Mouse (Mus musculus): ENCODE data around the gene Snd1. TPM values are rescaled to one million over a fixed set of nuclear protein-coding genes. Genes with fewer than 3 reads are reported as not detected.

The Snd1 gene
- total RNA-seq, 2 experiments from 2014 or later = 76.7 to 77.9 TPM

- no peak for DNase-seq (ENCODE audit: extremely low spot score in 1 of 2, low spot score in 2 of 2)
- Histone ChIP-seq H3K27ac (peak overlapping the region; percentile 84), H3K4me3 (no peak overlapping the region)
- TF ChIP-seq CTCF (IDR thresholded peaks at IDR 0.05) = no peak
- intact Hi-C loops (cut with DNase I) = loop anchor here (5.0 kb wide), 1 partner anchor 197 kb away; no protein-coding TSS in a partner anchor
Observed at GRCm38 (mm10) chr6:28754127-28754898, 279.4 kb downstream of the Snd1 start.

DNA sequence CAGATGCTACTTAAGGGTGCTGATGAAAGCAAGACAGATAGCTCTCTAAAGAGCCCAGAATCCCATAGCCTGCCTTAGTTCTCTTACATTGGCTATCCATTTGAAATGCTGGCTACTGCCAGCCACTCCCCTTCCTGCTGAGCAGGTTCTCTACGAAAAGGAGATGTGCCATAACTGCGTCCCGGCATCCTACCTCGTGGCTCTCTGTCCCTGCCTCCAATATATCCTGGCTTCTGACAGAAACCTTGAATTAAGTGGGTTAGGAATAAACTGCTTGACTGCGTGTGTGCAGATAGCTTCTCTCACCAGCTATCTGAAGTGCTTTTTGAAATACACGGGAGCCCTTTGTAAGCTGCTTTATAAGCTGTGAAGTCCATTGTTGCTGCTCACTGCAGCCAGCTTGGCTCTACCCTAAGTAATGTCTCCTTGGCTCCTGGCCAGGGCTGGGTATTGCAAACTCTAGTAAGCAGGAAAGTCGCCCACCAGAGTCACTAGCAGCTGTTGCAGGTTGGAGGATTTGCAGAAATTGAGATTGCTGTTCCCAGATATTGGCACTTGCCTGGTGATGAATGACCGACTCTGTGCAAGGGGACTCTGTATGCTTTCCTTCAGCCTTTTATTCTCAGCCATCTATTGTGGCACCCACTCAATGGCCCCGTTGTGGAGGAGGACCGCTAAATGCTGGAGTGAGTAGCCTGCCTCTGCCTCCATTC lies 281.5 kb downstream of the Snd1 start:
- H3K27ac ChIP-seq = peak overlapping the region; percentile 76
- TF ChIP-seq CTCF (IDR thresholded peaks at IDR 0.05) = no peak
- intact Hi-C loops (cut with DNase I) = no loop called here

GRCm38 (mm10) chr6:28758293-28758692 lies 283.4 kb downstream of the Snd1 start:
- H3K27ac ChIP-seq = no peak overlapping the region
- intact Hi-C loops (cut with DNase I) = no loop called here
- H3K4me3 ChIP-seq = no peak overlapping the region
- TF ChIP-seq CTCF (IDR thresholded peaks at IDR 0.05) = no peak
- DNase-seq (ENCODE audit: extremely low spot score in 1 of 2, low spot score in 2 of 2) = no peak

More for the DNA sequence above, 281.5 kb downstream of the Snd1 start:
- no peak overlapping the region for H3K4me3 ChIP-seq
- DNase-seq (ENCODE audit: extremely low spot score in 1 of 2, low spot score in 2 of 2) = peak; percentile 49 to 56

GRCm38 (mm10) chr6:28761728-28762127 lies 286.8 kb downstream of the Snd1 start:
- no peak overlapping the region for H3K27ac ChIP-seq
- no peak for TF ChIP-seq CTCF (IDR thresholded peaks at IDR 0.05)
- intact Hi-C loops (cut with DNase I) = no loop called here
- DNase-seq (ENCODE audit: extremely low spot score in 1 of 2, low spot score in 2 of 2) = no peak
- no peak overlapping the region for H3K4me3 ChIP-seq

- no peak for DNase-seq (ENCODE audit: extremely low spot score in 1 of 2, low spot score in 2 of 2)
Observed at GRCm38 (mm10) chr6:28762132-28762775, 287.3 kb downstream of the Snd1 start.

DNA sequence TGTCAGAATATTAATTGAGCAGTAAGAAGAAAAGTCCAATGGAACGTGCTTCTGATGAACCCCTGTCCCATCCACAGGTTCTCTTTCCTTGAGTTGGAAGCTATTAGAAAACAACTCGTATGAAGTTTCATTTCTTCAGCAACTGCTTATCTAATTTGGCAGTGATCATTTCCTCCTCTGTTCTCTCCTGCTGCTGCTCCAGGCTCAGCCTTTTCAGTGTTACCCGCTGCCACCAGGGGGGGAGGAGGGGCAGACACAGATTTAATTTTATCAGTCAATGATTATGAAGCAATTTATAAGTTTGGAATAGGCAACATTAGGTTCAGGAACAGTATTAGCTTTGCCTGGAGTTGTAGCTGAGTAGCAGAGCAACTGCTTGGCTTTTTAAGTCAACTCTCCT lies 291.7 kb downstream of the Snd1 start:
- intact Hi-C loops (cut with DNase I) = no loop called here
- no peak; the same call in 1 of the 2 replicates for TF ChIP-seq CTCF (IDR thresholded peaks at IDR 0.05)

More at GRCm38 (mm10) chr6:28762132-28762775, 287.3 kb downstream of the Snd1 start:
- intact Hi-C loops (cut with DNase I) = no loop called here
- H3K27ac ChIP-seq = peak overlapping the region; percentile 36; the same call in 1 of the 2 replicates
- no peak overlapping the region for H3K4me3 ChIP-seq
- no peak for TF ChIP-seq CTCF (IDR thresholded peaks at IDR 0.05)

GRCm38 (mm10) chr6:28767891-28768481 lies 293.0 kb downstream of the Snd1 start:
- intact Hi-C loops (cut with DNase I) = no loop called here
- DNase-seq (ENCODE audit: extremely low spot score in 1 of 2, low spot score in 2 of 2) = no peak
- Histone ChIP-seq H3K27ac (peak overlapping the region; percentile 65), H3K4me3 (no peak overlapping the region)
- TF ChIP-seq CTCF (IDR thresholded peaks at IDR 0.05) = no peak

More for the DNA sequence above, 291.7 kb downstream of the Snd1 start:
- no peak for DNase-seq (ENCODE audit: extremely low spot score in 1 of 2, low spot score in 2 of 2)
- Histone ChIP-seq H3K4me3 (no peak overlapping the region), H3K27ac (no peak overlapping the region)

GRCm38 (mm10) chr6:28771331-28771730 lies 296.4 kb downstream of the Snd1 start:
- no peak for DNase-seq (ENCODE audit: extremely low spot score in 1 of 2, low spot score in 2 of 2)
- H3K4me3 ChIP-seq = no peak overlapping the region
- intact Hi-C loops (cut with DNase I) = no loop called here
- H3K27ac ChIP-seq = no peak overlapping the region
- no peak for TF ChIP-seq CTCF (IDR thresholded peaks at IDR 0.05)

GRCm38 (mm10) chr6:28781696-28782095 lies 306.8 kb downstream of the Snd1 start:
- no peak overlapping the region for H3K4me3 ChIP-seq
- H3K27ac ChIP-seq = peak overlapping the region; percentile 83
- no peak for TF ChIP-seq CTCF (IDR thresholded peaks at IDR 0.05)
- intact Hi-C loops (cut with DNase I) = loop anchor here (5.0 kb wide), 1 partner anchor 74 kb away; no protein-coding TSS in a partner anchor
- DNase-seq (ENCODE audit: extremely low spot score in 1 of 2, low spot score in 2 of 2) = peak in 1 of 2 experiments; percentile 46

GRCm38 (mm10) chr6:28783082-28783647 lies 308.2 kb downstream of the Snd1 start:
- intact Hi-C loops (cut with DNase I) = loop anchor here (5.0 kb wide), 1 partner anchor 76 kb away; no protein-coding TSS in a partner anchor
- peak overlapping the region; percentile 83; the same call in 1 of the 2 replicates for H3K27ac ChIP-seq
- TF ChIP-seq CTCF (IDR thresholded peaks at IDR 0.05) = no peak

GRCm38 (mm10) chr6:28783953-28784352 lies 309.0 kb downstream of the Snd1 start:
- peak overlapping the region; percentile 40; the same call in 1 of the 2 replicates for H3K27ac ChIP-seq
- no peak for DNase-seq (ENCODE audit: extremely low spot score in 1 of 2, low spot score in 2 of 2)
- no peak overlapping the region for H3K4me3 ChIP-seq
- no peak for TF ChIP-seq CTCF (IDR thresholded peaks at IDR 0.05)
- intact Hi-C loops (cut with DNase I) = loop anchor here (5.0 kb wide), 1 partner anchor 77 kb away; no protein-coding TSS in a partner anchor

More at GRCm38 (mm10) chr6:28783082-28783647, 308.2 kb downstream of the Snd1 start:
- no peak for DNase-seq (ENCODE audit: extremely low spot score in 1 of 2, low spot score in 2 of 2)
- H3K4me3 ChIP-seq = no peak overlapping the region

Measured in left cerebral cortex, adult 2 months (tissue).